13 mouse cellular contexts compared by ENCODE assay signal in genomic region chr17:66104076-66104475, GRCm38 (mm10).
"Had no signal": no experiment of that assay in that cellular context is flagged by ENCODE, and none has a peak within 500 bp of the region (broad histone marks: within the 10 kb centered on the region; RNA-seq: fewer than 3 reads in every experiment).

No protein-coding gene starts in this region.

- DNase-seq: gastrocnemius, adult 2 months; gastrocnemius, postnatal 10 days; gastrocnemius, postnatal 25 days; heart, adult 18-20 months; heart, postnatal 10 days; kidney, adult 11 months; kidney, adult 2 months; kidney, adult 9 months; kidney, postnatal 14 days; kidney, postnatal 36 days; layer of hippocampus, adult 9-11 months; layer of hippocampus, postnatal 36 days; left cerebral cortex, postnatal 4 days had no signal
